Mouse (Mus musculus): ENCODE data around the gene Adamts14.

Adamts14 gene

DNA sequence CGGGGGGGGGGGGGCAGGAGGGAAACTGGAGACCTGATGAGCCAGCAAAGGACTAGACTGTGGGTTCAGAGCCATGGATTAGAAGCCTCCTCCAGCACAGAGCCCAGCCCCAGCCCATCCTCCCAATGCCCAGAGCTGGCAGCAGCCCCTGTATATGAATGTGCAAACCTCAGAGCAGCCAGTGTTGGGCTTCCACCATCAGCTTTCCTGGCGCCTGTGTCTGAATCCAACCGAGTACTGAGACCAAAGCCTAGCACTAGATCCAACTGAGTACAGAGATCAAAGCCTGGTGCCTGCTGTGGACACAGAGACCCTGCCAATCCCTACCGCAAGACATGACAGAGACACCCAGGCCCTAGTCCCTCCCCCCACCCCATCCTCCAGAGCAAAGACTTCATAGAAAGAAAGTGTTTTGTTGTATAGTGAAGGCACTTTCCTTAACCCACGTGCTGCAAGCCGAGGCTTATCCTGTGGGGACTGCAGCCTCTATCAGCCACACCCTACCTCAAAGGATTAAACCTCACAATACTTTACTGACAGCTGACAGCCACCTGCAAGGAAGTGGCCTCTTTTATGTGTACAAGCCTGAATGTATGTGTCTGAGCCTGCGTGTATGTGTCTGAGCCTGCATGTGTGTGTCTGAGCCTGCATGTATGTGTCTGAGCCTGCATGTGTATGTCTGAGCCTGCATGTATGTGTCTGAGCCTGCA lies 40.2 kb downstream of the Adamts14 start:
- DNase-seq (ENCODE audit: low read depth, low spot score): peak; percentile 44

DNA sequence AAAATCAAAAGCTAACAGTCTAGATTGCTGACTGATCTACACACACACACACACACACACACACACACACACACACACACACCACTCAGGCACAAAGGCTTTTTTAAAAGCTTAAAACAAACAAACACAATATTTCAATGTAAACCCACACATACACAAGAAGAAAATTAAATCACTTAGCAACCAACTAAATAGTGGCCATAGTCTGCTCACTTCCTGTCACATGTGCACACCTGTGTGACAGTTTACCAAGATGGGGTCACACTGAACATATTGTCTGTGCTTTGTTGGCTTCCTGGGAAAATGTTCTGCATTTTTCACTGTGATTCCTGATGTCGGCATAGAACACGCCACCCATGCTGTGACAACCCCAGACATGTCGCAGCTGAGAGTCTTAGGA lies 41.5 kb downstream of the Adamts14 start:
- no peak for DNase-seq (ENCODE audit: low read depth, low spot score)

DNA sequence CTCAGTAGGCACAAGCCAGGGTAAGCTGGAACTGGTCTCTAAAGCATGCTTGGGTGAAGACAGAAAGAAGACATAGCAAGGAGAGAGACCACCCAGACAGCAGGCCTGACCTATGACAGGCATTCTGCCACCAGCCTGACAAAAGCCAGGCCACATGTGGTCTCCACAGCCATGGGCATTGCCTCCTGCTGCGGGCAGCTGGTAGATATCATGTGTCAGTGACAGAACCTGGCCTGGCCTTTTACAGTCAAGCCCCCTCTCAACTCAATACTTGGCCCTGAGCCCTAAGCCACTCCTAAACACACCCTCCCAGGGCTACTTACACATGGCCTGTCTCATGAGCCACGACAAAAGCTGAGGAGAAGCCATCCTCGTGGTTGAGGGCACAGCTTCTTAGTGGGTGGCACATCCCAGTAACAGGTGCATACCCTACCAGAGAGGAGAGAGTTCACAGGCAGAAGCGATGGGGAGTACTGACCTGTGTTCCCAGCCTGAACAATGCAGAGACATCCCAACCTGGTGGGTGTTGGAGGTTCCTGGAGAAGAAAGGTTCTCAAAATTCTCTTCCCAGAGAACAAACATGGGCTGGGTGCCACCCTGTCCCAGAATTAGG lies 46.3 kb downstream of the Adamts14 start:
- no peak for DNase-seq (ENCODE audit: low read depth, low spot score)

DNA sequence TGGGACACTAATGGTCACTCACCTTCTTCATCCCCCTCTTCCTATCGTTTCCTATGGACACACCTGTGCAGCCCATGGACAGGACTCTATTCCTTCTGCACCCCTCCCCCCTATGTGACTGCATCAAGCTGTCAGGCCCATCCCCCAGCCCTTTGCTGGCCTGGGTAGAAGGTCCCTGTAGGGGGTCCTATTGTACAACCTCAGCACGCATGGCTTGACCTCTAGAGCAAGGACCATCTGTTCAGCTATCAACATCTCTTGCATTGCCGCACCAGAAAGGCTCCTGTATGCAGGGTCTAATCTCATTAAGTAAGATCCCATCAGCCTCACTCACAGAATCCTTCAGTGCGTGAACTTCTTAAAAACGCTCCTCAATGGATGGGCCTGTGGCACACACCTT lies 47.5 kb downstream of the Adamts14 start:
- DNase-seq (ENCODE audit: low read depth, low spot score): no peak

DNA sequence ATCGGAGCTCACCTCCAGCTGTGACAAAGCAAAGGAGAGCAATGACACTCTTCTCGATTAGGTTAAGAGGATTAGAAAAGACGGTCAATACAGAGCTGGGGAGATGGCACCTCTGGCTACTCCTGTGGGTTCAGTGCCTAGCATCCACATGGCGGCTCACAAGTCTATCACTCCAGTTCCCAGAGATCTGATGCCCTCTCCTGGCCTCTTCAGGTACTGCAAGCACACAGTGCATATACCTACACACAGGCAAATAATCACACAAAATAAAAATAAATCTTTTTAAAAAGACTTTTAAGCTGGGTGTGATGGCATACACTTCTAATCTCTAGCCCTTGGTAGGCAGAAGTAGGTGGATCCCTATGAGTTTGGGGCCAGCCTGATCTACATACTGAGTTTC lies 53.9 kb downstream of the Adamts14 start:
- no peak for DNase-seq (ENCODE audit: low read depth, low spot score)

DNA sequence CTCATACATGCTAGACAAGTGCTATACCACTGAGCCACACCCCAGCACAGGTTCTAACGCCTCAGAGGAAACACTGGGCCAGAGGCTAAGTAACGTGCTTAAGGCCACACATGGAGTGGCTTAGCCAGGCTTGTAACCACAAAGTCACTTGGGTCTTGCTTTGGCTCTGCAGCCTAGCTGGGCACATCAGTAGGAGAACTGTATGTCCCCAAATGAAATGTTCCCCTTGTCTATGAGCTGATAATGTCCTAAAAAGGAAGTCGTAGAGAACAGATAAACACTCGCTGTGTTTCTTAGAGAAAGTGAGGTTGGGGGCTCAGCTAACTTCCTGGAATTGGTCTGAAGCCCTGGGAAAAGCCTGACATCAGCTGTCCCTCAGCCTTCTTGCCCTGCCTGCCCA lies 57.1 kb downstream of the Adamts14 start:
- DNase-seq (ENCODE audit: low read depth, low spot score): no peak

DNA sequence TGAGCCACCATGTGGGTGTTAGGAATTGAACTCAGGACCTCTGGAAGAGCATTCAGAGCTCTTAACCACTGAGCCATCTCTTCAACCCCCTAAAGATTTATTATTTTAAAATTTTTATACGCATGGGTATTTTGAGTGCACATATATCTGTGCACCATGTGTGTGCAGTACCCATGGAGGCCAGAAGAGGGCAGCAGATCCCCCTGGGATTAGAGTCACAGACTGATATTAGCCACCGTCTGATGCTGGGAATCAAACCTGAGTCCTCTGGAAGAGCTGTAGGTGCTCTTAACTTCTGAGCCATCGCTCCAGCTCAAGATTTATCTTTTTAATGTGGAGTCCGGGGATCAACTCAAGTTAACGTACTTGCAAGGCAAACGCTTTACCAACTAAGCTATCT lies 57.6 kb downstream of the Adamts14 start:
- DNase-seq (ENCODE audit: low read depth, low spot score): no peak

DNA sequence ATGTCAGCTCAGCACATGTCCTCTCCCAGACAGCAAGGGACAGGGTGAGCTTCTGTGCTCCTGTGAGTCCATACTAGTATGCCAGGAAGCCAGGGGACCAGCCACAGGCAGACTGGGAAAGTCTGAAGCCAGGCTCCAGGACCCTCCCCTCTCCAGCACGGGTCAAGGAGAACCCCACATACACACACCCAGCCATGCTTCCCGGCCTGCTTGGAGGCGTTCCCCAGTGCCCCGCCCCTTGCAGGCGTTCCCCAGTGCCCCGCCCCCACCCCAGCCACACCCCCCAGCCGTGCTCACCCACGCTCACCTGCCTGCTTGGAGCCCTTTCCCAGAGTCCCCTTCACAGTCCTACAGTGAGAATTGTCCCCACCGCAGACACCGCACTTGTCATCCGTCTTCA lies 60.4 kb downstream of the Adamts14 start:
- no peak for DNase-seq (ENCODE audit: low read depth, low spot score)

DNA sequence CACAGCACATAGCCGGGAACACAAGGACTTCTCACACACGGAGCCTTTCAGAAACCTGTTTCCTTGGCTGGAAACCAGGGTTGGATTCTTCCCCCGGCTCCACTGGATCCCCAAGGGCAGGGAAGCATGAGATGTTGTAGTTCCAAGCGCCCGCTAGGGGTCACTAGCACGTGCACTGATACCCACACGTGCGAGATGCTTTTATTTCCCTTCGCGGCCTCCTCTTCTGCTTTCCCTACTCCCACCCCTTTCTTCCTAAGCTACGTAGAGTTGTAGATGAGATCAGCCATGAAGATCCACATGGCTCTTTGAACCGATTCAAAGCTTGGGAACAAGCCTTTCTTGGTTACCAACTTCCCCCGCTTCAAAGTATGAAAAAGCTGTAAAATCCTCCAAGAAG lies 61.5 kb downstream of the Adamts14 start:
- DNase-seq (ENCODE audit: low read depth, low spot score): peak; percentile 42

DNA sequence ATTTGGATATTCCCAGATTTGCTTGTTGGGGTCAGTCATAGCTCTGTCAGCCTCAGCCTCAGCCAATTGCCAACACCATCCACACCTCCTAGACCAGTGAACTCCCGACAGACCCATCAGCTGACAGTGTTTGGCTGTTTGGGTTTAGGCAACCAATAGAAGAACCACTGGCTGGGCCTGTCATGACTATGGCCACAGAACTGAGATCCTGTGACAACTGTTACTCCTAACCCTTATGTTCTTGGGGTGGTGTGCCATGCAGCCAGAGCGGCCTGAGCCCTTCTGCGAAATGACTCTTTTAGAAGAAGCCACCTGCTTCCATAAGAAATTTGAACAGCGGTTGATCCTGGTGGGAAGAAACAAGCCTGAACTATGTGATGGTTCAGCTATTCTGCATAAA lies 62.1 kb downstream of the Adamts14 start:
- DNase-seq (ENCODE audit: low read depth, low spot score): no peak

DNA sequence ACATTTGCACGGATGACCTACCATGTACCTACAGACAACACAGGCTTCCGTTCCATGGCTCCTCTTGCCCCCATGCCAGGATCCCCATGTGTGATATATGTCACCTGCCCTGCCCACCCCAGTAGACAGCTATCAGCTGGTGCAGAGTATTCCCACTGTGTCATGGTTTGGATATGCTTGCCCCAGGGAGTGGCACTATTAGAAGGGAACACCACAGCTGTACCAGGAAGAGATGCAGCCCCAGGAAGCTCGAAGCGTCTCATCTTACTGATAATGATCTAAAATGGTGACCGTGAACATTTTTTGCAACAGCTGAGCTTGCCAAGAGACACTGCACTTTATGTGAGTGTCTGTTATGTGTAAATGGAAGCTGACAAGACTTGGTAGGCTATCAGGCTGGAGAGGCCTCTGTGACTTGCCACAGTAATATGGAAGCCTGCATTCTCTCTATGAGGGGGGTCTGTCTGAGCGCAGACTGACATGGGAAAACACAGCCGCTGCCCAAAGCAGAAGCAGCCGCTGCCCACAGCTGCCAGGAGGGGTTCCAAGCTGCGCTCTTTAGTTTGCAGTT lies 65.0 kb downstream of the Adamts14 start:
- no peak for DNase-seq (ENCODE audit: low read depth, low spot score)

DNA sequence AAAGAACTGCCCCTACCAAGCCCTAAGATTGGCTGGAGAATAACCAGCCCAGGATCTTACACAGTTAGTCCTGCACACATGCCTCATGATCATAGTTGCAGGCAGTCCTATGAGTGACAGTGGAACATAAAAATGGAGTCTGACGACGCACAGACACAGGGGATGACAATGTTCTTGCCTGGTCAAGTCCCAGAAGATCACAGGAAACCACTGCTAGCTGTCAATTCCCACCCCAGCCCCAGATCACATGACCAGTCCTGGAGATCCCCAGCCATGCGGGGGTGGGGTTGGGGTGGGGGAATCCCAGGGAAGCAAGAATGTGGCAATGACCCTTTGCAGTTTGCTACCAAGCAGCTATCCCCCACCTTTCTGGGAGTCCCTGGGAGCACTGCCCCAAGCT lies 69.3 kb downstream of the Adamts14 start:
- no peak for DNase-seq (ENCODE audit: low read depth, low spot score)

DNA sequence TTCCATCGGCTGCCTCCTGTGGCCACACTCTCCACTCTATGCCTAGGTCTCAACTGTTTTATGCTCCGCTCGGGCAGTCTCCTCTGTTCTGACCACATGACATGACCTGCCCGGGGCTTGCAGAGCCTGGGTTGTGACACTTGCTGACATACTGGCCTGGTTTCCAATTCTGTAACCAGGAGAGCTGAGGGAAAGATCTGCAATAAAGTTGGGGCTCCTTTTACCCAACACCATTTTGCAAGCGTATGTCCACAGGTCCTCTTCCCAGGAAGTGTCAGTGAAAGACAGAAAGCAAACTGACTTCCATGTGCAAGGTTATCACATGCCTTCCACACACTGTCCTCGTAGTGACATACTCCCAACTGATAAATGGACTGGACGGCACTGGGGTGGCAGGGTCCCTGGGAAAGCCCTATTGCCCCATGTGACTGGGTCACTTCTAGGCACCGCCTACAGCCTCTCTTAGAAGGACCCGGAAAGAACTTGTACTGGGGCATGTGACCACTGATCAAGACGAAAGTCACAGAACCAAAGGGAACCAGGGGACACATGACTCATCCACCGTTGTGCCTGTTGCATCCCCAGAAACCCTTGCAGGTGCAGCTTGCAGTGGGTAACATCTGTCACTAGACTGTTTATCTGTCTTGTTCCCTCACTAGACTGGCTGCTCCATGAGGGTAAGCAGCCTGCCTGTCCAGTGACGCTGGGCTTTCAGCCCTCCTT lies 71.5 kb downstream of the Adamts14 start:
- no peak for DNase-seq (ENCODE audit: low read depth, low spot score)

DNA sequence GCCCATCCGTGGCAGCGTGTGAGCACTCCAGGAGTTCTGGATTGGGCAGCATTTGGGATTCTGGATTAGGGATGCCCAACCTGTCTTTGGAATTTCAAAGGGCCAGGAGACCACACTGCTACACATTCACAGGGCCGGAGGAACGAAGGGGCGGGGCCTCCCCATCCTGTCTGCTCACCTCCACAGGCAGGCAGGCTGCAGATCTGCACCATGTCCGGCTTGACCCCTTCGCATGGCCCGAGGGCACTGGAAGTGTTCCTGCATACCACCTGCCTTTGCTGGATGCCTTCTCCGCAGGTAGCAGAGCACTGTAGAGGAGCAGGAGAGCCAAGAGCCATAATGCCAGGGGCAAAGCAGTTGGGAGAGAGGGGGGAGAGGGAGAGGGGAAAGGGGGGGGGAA lies 72.2 kb downstream of the Adamts14 start:
- DNase-seq (ENCODE audit: low read depth, low spot score): no peak

DNA sequence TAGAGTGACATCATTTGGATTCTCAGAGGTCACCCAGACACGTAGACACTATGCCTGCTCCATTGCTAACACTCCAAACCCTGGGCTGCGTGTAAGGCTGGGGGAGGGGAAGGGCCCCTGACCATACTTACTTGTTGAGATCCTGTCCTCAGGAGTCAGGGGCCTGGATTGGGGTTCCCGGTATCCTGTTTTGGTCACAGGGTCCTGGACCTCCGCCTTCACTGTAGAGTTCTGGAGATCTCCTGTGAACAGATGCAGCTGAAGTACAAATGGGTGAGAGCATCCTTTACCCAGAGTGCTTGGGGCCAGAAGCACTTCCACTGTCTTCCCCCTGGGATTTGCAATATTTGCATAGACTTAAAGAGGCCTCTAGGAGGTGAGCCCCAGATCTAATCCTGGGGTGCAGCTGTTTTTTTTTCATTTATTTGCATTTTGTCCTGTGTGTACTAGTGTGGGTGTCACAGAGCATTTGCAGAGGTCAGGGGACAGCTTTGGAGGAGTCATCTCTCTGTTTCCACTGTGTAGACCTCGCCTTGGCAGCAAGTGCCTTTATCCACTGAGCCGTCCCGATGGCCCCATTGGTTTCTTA lies 72.9 kb downstream of the Adamts14 start:
- DNase-seq (ENCODE audit: low read depth, low spot score): no peak

DNA sequence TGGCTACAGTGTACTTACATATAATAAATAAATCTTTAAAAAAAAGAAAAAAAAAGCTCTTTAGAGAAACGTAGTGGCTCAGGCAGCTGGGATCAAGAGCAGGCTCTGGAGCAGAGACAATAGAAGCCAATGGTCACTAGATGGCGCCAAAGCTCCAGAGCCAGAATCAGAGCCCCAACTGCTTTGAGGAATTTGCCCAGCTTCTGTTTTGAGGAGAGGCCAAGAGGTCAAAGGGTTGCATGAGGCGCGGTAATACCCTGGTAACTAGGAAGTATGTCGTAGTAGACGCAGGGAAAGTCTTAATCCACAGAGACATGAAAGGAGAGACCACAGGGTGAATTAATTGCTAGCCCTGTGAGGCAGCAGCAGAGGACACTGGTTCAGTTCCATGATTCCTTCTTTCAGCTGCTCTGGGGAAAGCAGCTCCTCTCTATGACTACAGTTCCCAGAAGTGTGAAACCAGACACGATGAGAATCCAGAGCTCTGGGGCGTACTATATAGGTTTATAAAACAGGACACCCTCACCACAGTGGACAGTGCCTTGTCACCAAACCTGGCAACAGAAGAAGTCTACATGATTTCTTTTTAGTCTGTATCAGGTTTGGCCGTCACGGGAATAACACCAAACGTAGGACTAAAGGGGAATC lies 73.5 kb downstream of the Adamts14 start:
- DNase-seq (ENCODE audit: low read depth, low spot score): peak; percentile 70

DNA sequence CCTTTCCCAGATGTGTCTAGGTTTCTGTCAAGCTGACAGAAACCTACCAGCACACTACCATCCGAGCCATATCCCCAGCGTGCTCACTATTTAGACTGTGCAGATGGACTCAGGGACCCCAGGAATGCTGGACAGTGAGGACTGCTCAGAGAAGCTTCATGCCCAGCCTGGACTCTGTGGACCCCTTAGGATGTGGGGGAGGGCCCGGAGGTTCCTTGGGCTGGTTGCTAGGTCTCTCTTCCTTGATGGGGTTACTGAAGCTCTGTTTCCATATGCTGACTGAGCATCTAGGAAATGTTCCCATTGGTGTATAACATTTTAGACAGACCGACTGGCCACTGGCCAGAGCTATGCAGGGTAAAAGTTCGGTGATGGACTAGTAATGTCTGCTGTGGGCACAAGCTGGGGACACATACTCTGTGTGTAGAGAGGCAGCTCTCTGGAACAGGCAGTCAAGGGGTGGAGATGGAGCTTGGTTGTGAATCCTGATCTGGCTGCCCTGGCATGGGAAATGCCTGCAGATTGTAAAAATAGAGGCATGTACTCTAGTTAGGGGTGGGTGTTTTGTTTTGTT lies 77.4 kb downstream of the Adamts14 start:
- DNase-seq (ENCODE audit: low read depth, low spot score): no peak

DNA sequence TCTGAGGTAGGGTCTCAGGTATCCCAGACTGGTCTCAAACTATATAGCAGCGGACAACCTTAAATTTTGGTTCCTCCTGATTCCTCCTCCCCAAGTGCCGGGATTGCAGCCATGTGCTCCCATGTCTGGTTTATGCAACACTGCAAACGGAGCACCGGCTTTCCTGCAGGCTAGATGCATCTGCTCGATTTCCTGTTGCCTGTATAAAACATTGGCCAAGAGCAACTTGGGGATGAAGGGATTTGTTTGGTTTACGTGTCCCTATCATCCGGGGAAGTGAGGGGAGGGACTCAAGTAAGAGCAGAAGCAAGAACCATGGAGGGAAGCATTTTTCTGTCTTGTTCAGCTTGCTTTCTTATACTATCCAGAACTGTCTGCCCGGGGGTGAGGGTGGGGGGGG lies 78.0 kb downstream of the Adamts14 start:
- no peak for DNase-seq (ENCODE audit: low read depth, low spot score)

DNA sequence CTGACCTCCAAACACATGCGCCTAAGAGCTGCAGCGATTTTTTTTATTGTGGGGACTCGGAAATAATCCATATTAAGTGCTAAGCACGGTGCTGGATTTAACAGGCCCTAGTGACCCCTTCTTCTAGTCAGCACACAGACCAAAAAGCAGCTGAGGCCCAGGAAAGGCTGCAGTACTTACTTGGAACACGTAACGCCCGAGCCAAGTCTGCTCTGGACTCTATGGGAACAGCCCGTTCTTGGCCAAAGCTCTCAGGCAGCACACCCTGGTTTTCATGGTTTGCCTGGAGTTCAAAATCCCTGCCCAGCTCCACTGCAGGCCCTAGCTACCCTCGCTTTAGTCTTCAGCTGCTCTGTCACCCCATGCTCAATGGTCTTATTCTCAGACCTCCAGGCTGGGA lies 78.6 kb downstream of the Adamts14 start:
- DNase-seq (ENCODE audit: low read depth, low spot score): peak; percentile 82

DNA sequence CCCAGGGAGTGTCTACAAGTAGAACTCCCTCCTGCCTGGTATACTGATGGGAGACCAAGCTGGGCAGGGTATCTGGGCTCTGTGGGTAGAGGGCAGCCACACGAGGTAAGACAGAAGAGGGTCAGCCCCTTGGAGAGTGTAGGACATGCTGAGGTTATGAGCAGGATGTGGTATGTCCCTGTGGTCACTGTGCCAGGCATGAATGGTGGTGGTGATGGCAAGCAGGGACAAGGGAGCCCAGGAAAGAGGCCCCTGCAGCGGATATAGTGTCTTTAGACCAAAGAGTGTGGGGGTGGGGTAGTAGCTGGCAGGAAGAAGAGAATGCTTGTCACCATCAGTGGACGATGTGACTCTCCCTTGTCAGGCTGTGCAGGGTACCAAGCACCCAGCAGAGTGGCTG lies 85.2 kb downstream of the Adamts14 start:
- DNase-seq (ENCODE audit: low read depth, low spot score): no peak

DNA sequence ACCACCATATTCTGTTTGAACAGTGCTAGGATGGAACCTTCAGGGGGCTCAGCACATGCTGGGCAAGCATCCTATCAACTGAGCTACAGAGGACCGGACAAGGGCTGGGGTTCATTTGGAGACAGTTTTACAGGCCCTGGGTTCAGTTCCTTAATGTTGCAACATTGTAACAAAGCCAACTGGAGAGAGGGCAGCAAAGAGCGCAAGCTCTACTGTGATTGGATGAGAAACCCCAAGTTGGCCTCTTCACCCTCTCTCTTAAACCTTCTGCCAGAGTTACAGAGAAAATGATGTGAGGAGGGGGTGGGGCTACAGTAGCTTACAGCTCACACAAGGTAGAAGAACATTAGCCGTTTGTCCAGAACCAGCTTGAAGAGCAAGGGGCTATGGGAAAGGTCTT lies 86.2 kb downstream of the Adamts14 start:
- DNase-seq (ENCODE audit: low read depth, low spot score): no peak

All from skeletal muscle tissue, adult 2 months (tissue).